Mouse (Mus musculus) mesoderm, embryonic 11.5 days (tissue): ENCODE results near the gene Rimbp2.

Source experiments
- DNase-seq: peaks from one replicate; pipeline ENCODE4 v3.0.0-alpha.2; 2012; ENCODE audit warnings: low read depth, low spot score

The Rimbp2 gene

GRCm38 (mm10) chr5:128845033-128845432, 108.3 kb downstream of the Rimbp2 start:
- no peak for DNase-seq

GRCm38 (mm10) chr5:128843982-128844381, 109.3 kb downstream of the Rimbp2 start:
- DNase-seq, result no peak

- DNase-seq, result no peak
Measured at GRCm38 (mm10) chr5:128841541-128841940, 111.7 kb downstream of the Rimbp2 start.

- DNase-seq, result no peak
Measured at GRCm38 (mm10) chr5:128837045-128837444, 116.2 kb downstream of the Rimbp2 start.

GRCm38 (mm10) chr5:128834126-128834525, 119.2 kb downstream of the Rimbp2 start:
- no peak for DNase-seq

- DNase-seq, result no peak
Measured at GRCm38 (mm10) chr5:128822843-128823242, 130.4 kb downstream of the Rimbp2 start.

GRCm38 (mm10) chr5:128819638-128820285, 133.5 kb downstream of the Rimbp2 start:
- DNase-seq, result no peak

- DNase-seq, result no peak
Measured at GRCm38 (mm10) chr5:128815629-128816028, 137.7 kb downstream of the Rimbp2 start.

- DNase-seq, result no peak
Measured at GRCm38 (mm10) chr5:128815078-128815477, 138.2 kb downstream of the Rimbp2 start.

- peak; percentile 50 for DNase-seq
Measured at GRCm38 (mm10) chr5:128813121-128813520, 140.2 kb downstream of the Rimbp2 start.

- no peak for DNase-seq
Measured at GRCm38 (mm10) chr5:128811431-128811830, 141.9 kb downstream of the Rimbp2 start.

- peak; percentile 29 for DNase-seq
Measured at GRCm38 (mm10) chr5:128810006-128810405, 143.3 kb downstream of the Rimbp2 start.

- DNase-seq, result peak; percentile 36
Measured at GRCm38 (mm10) chr5:128809406-128809805, 143.9 kb downstream of the Rimbp2 start.

GRCm38 (mm10) chr5:128808547-128809182, 144.6 kb downstream of the Rimbp2 start:
- DNase-seq, result peak; percentile 20

GRCm38 (mm10) chr5:128807408-128807807, 145.9 kb downstream of the Rimbp2 start:
- DNase-seq, result no peak

- DNase-seq, result no peak
Measured at GRCm38 (mm10) chr5:128806296-128806998, 146.8 kb downstream of the Rimbp2 start.

GRCm38 (mm10) chr5:128805092-128805491, 148.2 kb downstream of the Rimbp2 start:
- DNase-seq, result no peak

- DNase-seq, result no peak
Measured at GRCm38 (mm10) chr5:128800592-128800991, 152.7 kb downstream of the Rimbp2 start.

- no peak for DNase-seq
Measured at GRCm38 (mm10) chr5:128781621-128782020, 171.7 kb downstream of the Rimbp2 start.

- DNase-seq, result no peak
Measured at GRCm38 (mm10) chr5:128776386-128776785, 176.9 kb downstream of the Rimbp2 start.

GRCm38 (mm10) chr5:128769026-128769631, 184.2 kb downstream of the Rimbp2 start:
- peak; percentile 28 for DNase-seq

- DNase-seq, result peak; percentile 23
Measured at GRCm38 (mm10) chr5:128761118-128761517, 192.2 kb downstream of the Rimbp2 start.
